Mouse (Mus musculus): Measurements from ENCODE around the gene Abhd6.

DNA sequence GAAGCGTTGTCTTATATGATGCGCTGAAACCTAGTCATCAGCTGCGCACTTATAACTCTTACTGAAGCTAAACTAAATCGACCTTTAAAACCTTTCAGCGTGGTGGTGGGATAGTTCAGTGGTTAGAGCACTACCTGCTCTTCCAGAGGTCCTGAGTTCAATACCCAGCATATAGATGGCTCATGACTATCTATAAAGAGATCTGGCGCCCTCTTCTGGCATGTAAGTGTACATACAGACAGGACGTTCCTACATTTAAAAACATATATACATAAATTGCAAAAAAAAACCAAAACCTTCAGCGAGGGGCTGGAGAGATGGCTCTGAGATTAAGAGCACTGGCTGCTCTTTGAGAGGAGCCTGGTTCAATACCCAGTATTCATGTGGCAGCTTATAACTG, 41.6 kb downstream of the Abhd6 start:
- no peak for TF ChIP-seq POLR2A (IDR thresholded peaks at IDR 0.05; ENCODE audit: borderline replicate concordance, extremely low read depth, low read depth, low read length)
- no peak for TF ChIP-seq CTCF (IDR thresholded peaks at IDR 0.05; ENCODE audit: insufficient read depth, low read length)

Data from lung, adult 2 months (tissue).